Mouse (Mus musculus) C2C12 (cell line): ENCODE data around the gene Slc25a13. TPM values are rescaled to one million over a fixed set of nuclear protein-coding genes. Genes with fewer than 3 reads are reported as not detected.

ENCODE experiments used
- H3K27me3 ChIP-seq: one replicate; pipeline ENCODE4 v1.6.1; 2011; ENCODE audit not compliant: control insufficient read depth, insufficient read depth, insufficient read length
- H3K36me3 ChIP-seq: one replicate; pipeline ENCODE4 v1.6.1; 2011; ENCODE audit not compliant: control insufficient read depth, insufficient read depth
- H3K4me3 ChIP-seq: one replicate; pipeline ENCODE4 v1.5.1; 2011; ENCODE audit warnings: mild to moderate bottlenecking, control low read depth; ENCODE audit not compliant: poor library complexity, insufficient read depth, severe bottlenecking
- H3K79me2 ChIP-seq: one replicate; pipeline ENCODE4 v1.6.1; 2011; ENCODE audit not compliant: control insufficient read depth, insufficient read depth
- H3K79me3 ChIP-seq: one replicate; pipeline ENCODE4 v1.6.1; 2011; ENCODE audit warnings: low read depth, control low read depth
- H3ac ChIP-seq: one replicate; pipeline ENCODE3; 2011; ENCODE audit warnings: low read depth; ENCODE audit not compliant: control insufficient read depth, insufficient read length
- CEBPB ChIP-seq: IDR thresholded peaks from one replicate; pipeline ENCODE4 v1.6.1; 2011; ENCODE audit warnings: low read depth, mild to moderate bottlenecking, control low read depth, moderate library complexity
- CTCF ChIP-seq: IDR thresholded peaks from one replicate; pipeline ENCODE4 v1.5.1; 2011; ENCODE audit not compliant: control insufficient read depth, insufficient read depth, insufficient read length
- FOSL1 ChIP-seq: IDR thresholded peaks from one replicate; pipeline ENCODE4 v1.8.0; 2011; ENCODE audit warnings: mild to moderate bottlenecking, low read length; ENCODE audit not compliant: poor library complexity, insufficient read depth, severe bottlenecking
- MAX ChIP-seq: IDR thresholded peaks from one replicate; pipeline ENCODE4 v1.6.1; 2011; ENCODE audit warnings: mild to moderate bottlenecking, control low read depth
- MYOD1 ChIP-seq: IDR thresholded peaks from one replicate; pipeline ENCODE4 v1.6.1; 2011; ENCODE audit warnings: low read depth; ENCODE audit not compliant: control insufficient read depth, insufficient read length
- MYOG ChIP-seq: IDR thresholded peaks from one replicate; pipeline ENCODE4 v1.6.1; 2011; ENCODE audit not compliant: control insufficient read depth, insufficient read length; ENCODE audit errors: extremely low read depth
- USF1 ChIP-seq: IDR thresholded peaks from one replicate; pipeline ENCODE4 v1.6.1; 2011; ENCODE audit warnings: low read depth, mild to moderate bottlenecking, control low read depth, moderate library complexity
- polyA plus RNA-seq: library from polyadenylated mRNA; unstranded; fragments of >200 nt; fragmentation: generic; extraction: Trizol; gene quantifications from one replicate; pipeline ENCODE4 v1.2.1, GENCODE M21; 2012; ENCODE audit warnings: missing spikeins

Gene Slc25a13
- polyA plus RNA-seq, 1 experiment = 0.69 TPM

GRCm38 (mm10) chr6:6208351-6209059 is 8.5 kb downstream of the Slc25a13 start:
- Histone ChIP-seq H3K36me3 (no peaks in the 10 kb centered on the region), H3K79me2 (peaks cover 15% of the 10 kb centered on the region), H3ac (no peak overlapping the region), H3K4me3 (no peak overlapping the region), H3K27me3 (no peaks in the 10 kb centered on the region), H3K79me3 (peaks cover 2% of the 10 kb centered on the region)
- no peak for TF ChIP-seq MYOD1
- no peak for TF ChIP-seq MYOG
- TF ChIP-seq MAX = no peak
- TF ChIP-seq USF1 = no peak
- TF ChIP-seq CEBPB = no peak
- no peak for TF ChIP-seq CTCF
- no peak for TF ChIP-seq FOSL1

GRCm38 (mm10) chr6:6207836-6208235 is 9.1 kb downstream of the Slc25a13 start:
- Histone ChIP-seq H3K27me3 (no peaks in the 10 kb centered on the region), H3K36me3 (no peaks in the 10 kb centered on the region), H3K4me3 (no peak overlapping the region), H3ac (no peak overlapping the region), H3K79me2 (peaks cover 15% of the 10 kb centered on the region), H3K79me3 (peaks cover 2% of the 10 kb centered on the region)
- TF ChIP-seq MYOD1 (no peak), MAX (no peak), CTCF (no peak), FOSL1 (no peak), MYOG (no peak), CEBPB (no peak), USF1 (no peak)

- Histone ChIP-seq H3K79me2 (peaks cover 15% of the 10 kb centered on the region), H3K79me3 (peaks cover 2% of the 10 kb centered on the region), H3ac (no peak overlapping the region), H3K4me3 (no peak overlapping the region), H3K36me3 (no peaks in the 10 kb centered on the region), H3K27me3 (no peaks in the 10 kb centered on the region)
- TF ChIP-seq MAX = no peak
- TF ChIP-seq CEBPB = no peak
- TF ChIP-seq CTCF = no peak
- TF ChIP-seq FOSL1 = no peak
- TF ChIP-seq MYOG = no peak
- no peak for TF ChIP-seq USF1
- TF ChIP-seq MYOD1 = no peak
Observed at GRCm38 (mm10) chr6:6207395-6207794, 9.6 kb downstream of the Slc25a13 start.

- Histone ChIP-seq H3K4me3 (no peak overlapping the region), H3K27me3 (no peaks in the 10 kb centered on the region), H3K36me3 (no peaks in the 10 kb centered on the region), H3K79me3 (peaks cover 2% of the 10 kb centered on the region), H3K79me2 (peaks cover 8% of the 10 kb centered on the region), H3ac (no peak overlapping the region)
- no peak for TF ChIP-seq MAX
- TF ChIP-seq USF1 = no peak
- no peak for TF ChIP-seq CTCF
- no peak for TF ChIP-seq FOSL1
- no peak for TF ChIP-seq MYOG
- no peak for TF ChIP-seq CEBPB
- TF ChIP-seq MYOD1 = no peak
Observed at GRCm38 (mm10) chr6:6205599-6206165, 11.3 kb downstream of the Slc25a13 start.

GRCm38 (mm10) chr6:6202451-6202850 is 14.5 kb downstream of the Slc25a13 start:
- no peaks in the 10 kb centered on the region for H3K79me2 ChIP-seq
- H3K79me3 ChIP-seq = peaks cover 2% of the 10 kb centered on the region
- no peaks in the 10 kb centered on the region for H3K27me3 ChIP-seq
- TF ChIP-seq CTCF (no peak), FOSL1 (no peak), USF1 (no peak), MAX (no peak), MYOG (no peak), MYOD1 (no peak), CEBPB (no peak)
- no peaks in the 10 kb centered on the region for H3K36me3 ChIP-seq
- H3K4me3 ChIP-seq = no peak overlapping the region
- H3ac ChIP-seq = no peak overlapping the region

GRCm38 (mm10) chr6:6201977-6202376 is 15.0 kb downstream of the Slc25a13 start:
- no peak for TF ChIP-seq CEBPB
- TF ChIP-seq MAX = no peak
- no peak for TF ChIP-seq FOSL1
- no peak for TF ChIP-seq MYOD1
- TF ChIP-seq MYOG = no peak
- no peak for TF ChIP-seq USF1
- no peak for TF ChIP-seq CTCF
- no peak overlapping the region for H3K4me3 ChIP-seq
- H3ac ChIP-seq = no peak overlapping the region
- peaks cover 2% of the 10 kb centered on the region for H3K79me3 ChIP-seq
- H3K79me2 ChIP-seq = no peaks in the 10 kb centered on the region
- H3K27me3 ChIP-seq = no peaks in the 10 kb centered on the region
- no peaks in the 10 kb centered on the region for H3K36me3 ChIP-seq
